Mouse (Mus musculus): Measurements from ENCODE around the gene Abcd1.

The Abcd1 gene

GRCm38 (mm10) chrX:73716109-73716661 lies at the start of gene Abcd1, which contains the start of gene Bcap31:
Abcd1 (plus strand) TSS chrX:73716597.
Bcap31 (minus strand) TSS chrX:73716175.
- peak; percentile 84 to 96 for DNase-seq (ENCODE audit: low spot score in 2 of 2)

- peak in 1 of 2 experiments; percentile 62 for DNase-seq (ENCODE audit: low spot score in 2 of 2)
Measured at GRCm38 (mm10) chrX:73672031-73672431, 44.4 kb upstream of the Abcd1 start.

- DNase-seq (ENCODE audit: low spot score in 2 of 2), result peak in 1 of 2 experiments; percentile 35
Measured at GRCm38 (mm10) chrX:73672879-73673618, 43.3 kb upstream of the Abcd1 start, which contains the start of gene Slc6a8. Slc6a8 (plus strand) TSS chrX:73673150.

- no peak for DNase-seq (ENCODE audit: low spot score in 2 of 2)
Measured at GRCm38 (mm10) chrX:73673619-73673967, 42.8 kb upstream of the Abcd1 start.

GRCm38 (mm10) chrX:73673968-73674661 lies 42.3 kb upstream of the Abcd1 start:
- no peak for DNase-seq (ENCODE audit: low spot score in 2 of 2)

- DNase-seq (ENCODE audit: low spot score in 2 of 2), result no peak
Measured at GRCm38 (mm10) chrX:73675231-73675630, 41.2 kb upstream of the Abcd1 start.

GRCm38 (mm10) chrX:73676668-73677067 lies 39.7 kb upstream of the Abcd1 start:
- no peak for DNase-seq (ENCODE audit: low spot score in 2 of 2)

GRCm38 (mm10) chrX:73684156-73684555 lies 32.2 kb upstream of the Abcd1 start:
- no peak for DNase-seq (ENCODE audit: low spot score in 2 of 2)

GRCm38 (mm10) chrX:73684978-73685377 lies 31.4 kb upstream of the Abcd1 start:
- DNase-seq (ENCODE audit: low spot score in 2 of 2), result no peak

GRCm38 (mm10) chrX:73685629-73686028 lies 30.8 kb upstream of the Abcd1 start:
- no peak for DNase-seq (ENCODE audit: low spot score in 2 of 2)

- peak; percentile 15 to 53 for DNase-seq (ENCODE audit: low spot score in 2 of 2)
Measured at GRCm38 (mm10) chrX:73690917-73691629, 25.3 kb upstream of the Abcd1 start.

- DNase-seq (ENCODE audit: low spot score in 2 of 2), result no peak
Measured at GRCm38 (mm10) chrX:73700472-73700871, 15.9 kb upstream of the Abcd1 start.

- peak; percentile 26 to 62 for DNase-seq (ENCODE audit: low spot score in 2 of 2)
Measured at GRCm38 (mm10) chrX:73715476-73716108, 805 bp upstream of the Abcd1 start.

- peak in 1 of 2 experiments; percentile 59 for DNase-seq (ENCODE audit: low spot score in 2 of 2)
Measured at GRCm38 (mm10) chrX:73716709-73717545, 530 bp downstream of the Abcd1 start.

- peak; percentile 33 to 47 for DNase-seq (ENCODE audit: low spot score in 2 of 2)
Measured at GRCm38 (mm10) chrX:73717667-73718066, 1.3 kb downstream of the Abcd1 start.

GRCm38 (mm10) chrX:73718271-73718670 lies 1.9 kb downstream of the Abcd1 start:
- DNase-seq (ENCODE audit: low spot score in 2 of 2), result peak in 1 of 2 experiments; percentile 20

- peak; percentile 36 to 74 for DNase-seq (ENCODE audit: low spot score in 2 of 2)
Measured at GRCm38 (mm10) chrX:73718686-73719362, 2.4 kb downstream of the Abcd1 start.

- DNase-seq (ENCODE audit: low spot score in 2 of 2), result no peak
Measured at GRCm38 (mm10) chrX:73730908-73731307, 14.5 kb downstream of the Abcd1 start.

- DNase-seq (ENCODE audit: low spot score in 2 of 2), result peak in 1 of 2 experiments; percentile 38
Measured at GRCm38 (mm10) chrX:73738155-73738554, 21.8 kb downstream of the Abcd1 start.

- no peak for DNase-seq (ENCODE audit: low spot score in 2 of 2)
Measured at GRCm38 (mm10) chrX:73739151-73739550, 22.8 kb downstream of the Abcd1 start.
